Mouse (Mus musculus) brain, embryonic 14.5 days (tissue): ENCODE measurements around the gene Rhbdd1. TPM values are rescaled to one million over a fixed set of nuclear protein-coding genes. Genes with fewer than 3 reads are reported as not detected.
A peak's percentile ranks its signal among the peaks of the same experiment; 100 is the strongest.

Source experiments
- DNase-seq: peaks from one replicate; pipeline ENCODE4 v3.0.0-alpha.2; 2011; ENCODE audit warnings: low read depth
- CTCF ChIP-seq: fragments of 200-500 bp; IDR thresholded peaks from 2 replicates; pipeline ENCODE4 v1.5.1; 2012; ENCODE audit warnings: inconsistent platforms, mild to moderate bottlenecking, moderate library complexity, borderline replicate concordance; ENCODE audit not compliant: insufficient read depth, insufficient read length; ENCODE audit errors: extremely low read depth
- POLR2A ChIP-seq: fragments of 200-500 bp; IDR thresholded peaks from 2 replicates; pipeline ENCODE4 v1.6.1; 2012; ENCODE audit warnings: mild to moderate bottlenecking, inconsistent platforms, borderline replicate concordance; ENCODE audit not compliant: poor library complexity, insufficient read depth, insufficient read length, severe bottlenecking; ENCODE audit errors: extremely low read depth
- polyA plus RNA-seq: library from polyadenylated mRNA; depleted of rRNA; stranded (reverse); fragments of >200 nt; gene quantifications from 2 replicates; pipeline ENCODE4 v1.2.3, GENCODE M21; 2012

The Rhbdd1 gene
- polyA plus RNA-seq, 1 experiment = 4.5 TPM

GRCm38 (mm10) chr1:82353089-82353488 is 36.8 kb downstream of the Rhbdd1 start:
- DNase-seq = no peak
- TF ChIP-seq CTCF (no peak), POLR2A (no peak)

DNA sequence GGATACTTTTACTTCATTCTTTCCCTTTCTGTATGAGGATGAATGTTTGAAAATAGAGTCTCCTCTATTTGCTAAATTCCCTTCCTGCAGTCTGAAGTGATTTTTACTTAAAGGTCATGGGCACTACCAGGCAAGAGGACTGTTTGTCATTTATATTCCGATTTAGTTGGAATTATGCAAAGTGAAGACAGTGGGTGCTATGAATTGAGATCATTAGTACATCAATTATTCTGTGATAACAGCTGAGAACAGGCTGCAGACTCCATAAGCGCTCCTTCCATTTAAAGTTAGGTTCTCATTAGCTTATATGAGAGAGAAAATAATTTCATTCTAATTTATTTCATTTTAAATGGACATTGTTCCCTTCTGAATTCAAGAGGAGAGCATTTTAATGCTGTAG is 37.5 kb downstream of the Rhbdd1 start:
- peak; percentile 62 for DNase-seq
- TF ChIP-seq POLR2A (no peak), CTCF (no peak)

GRCm38 (mm10) chr1:82358871-82359647 is 42.8 kb downstream of the Rhbdd1 start:
- peak; percentile 67 for DNase-seq
- no peak for TF ChIP-seq POLR2A
- TF ChIP-seq CTCF = no peak

- no peak for TF ChIP-seq POLR2A
- TF ChIP-seq CTCF = no peak
Observed at GRCm38 (mm10) chr1:82359648-82360026, 43.4 kb downstream of the Rhbdd1 start.

GRCm38 (mm10) chr1:82361240-82361639 is 45.0 kb downstream of the Rhbdd1 start:
- TF ChIP-seq POLR2A (no peak), CTCF (no peak)
- DNase-seq = no peak

More at GRCm38 (mm10) chr1:82359648-82360026, 43.4 kb downstream of the Rhbdd1 start:
- no peak for DNase-seq

GRCm38 (mm10) chr1:82362165-82362564 is 45.9 kb downstream of the Rhbdd1 start:
- no peak for DNase-seq
- TF ChIP-seq POLR2A (no peak), CTCF (no peak)

GRCm38 (mm10) chr1:82364047-82364446 is 47.8 kb downstream of the Rhbdd1 start:
- no peak for DNase-seq
- no peak for TF ChIP-seq POLR2A
- TF ChIP-seq CTCF = no peak

GRCm38 (mm10) chr1:82364468-82364867 is 48.2 kb downstream of the Rhbdd1 start:
- TF ChIP-seq POLR2A (no peak), CTCF (no peak)
- DNase-seq = peak; percentile 45

DNA sequence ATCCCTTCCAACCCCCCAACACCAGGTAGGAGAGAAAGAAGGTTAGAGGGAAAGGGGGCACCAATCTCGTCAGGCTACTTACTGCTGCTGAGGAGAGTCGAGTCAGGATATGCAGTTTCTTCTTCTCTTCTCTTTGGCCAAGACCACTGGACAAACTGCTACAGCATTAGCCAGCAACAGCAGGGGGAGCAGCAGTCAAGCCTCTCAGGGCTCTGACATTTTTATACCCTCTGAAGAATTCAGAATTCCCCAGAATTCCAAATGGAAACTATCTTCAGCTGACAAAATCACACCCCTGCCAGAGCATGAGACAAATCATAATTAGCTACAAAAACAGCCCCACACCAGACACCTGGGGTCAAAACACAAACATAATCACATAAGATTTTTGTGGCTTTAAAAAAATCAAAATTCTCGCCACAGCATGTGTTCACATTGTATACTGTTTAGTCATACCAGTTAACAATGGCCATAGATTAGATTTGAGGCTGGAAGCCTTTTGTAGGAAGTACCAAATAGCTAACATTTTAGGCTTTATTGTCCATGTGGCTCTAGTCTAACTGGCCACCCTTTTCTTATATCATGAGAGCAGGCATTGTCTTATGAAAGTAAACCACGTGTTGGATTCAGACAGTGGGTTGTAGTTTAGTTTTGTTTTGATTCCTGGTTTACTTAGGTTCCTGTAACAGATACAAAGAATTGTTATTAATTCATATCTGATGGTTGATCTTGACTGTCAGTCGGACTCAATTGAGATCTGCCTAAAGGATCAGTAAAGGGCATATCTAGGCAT is 55.6 kb downstream of the Rhbdd1 start:
- no peak for TF ChIP-seq CTCF
- no peak for TF ChIP-seq POLR2A
- DNase-seq = no peak

DNA sequence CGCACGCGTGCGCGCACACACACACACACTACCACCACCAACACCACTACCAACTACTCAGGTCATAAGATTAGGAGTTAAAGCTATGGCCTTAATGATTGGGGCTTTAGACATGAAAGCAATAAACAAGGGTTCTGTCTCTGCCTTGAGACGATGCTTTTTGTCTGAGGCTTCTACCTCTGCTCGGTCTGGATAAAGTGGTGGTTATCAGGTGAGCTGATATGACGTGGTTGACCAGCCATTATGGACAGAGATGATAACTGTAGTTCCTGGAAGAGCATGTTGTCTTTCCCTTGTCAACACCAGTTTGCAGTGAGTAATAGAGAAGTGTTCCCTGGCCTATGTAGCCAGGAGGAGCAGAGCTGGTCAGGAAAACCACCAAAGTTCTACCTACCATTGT is 57.7 kb downstream of the Rhbdd1 start:
- TF ChIP-seq POLR2A (no peak), CTCF (no peak)
- DNase-seq = no peak

GRCm38 (mm10) chr1:82374831-82375358 is 58.6 kb downstream of the Rhbdd1 start:
- no peak for DNase-seq
- TF ChIP-seq CTCF (no peak), POLR2A (no peak)

DNA sequence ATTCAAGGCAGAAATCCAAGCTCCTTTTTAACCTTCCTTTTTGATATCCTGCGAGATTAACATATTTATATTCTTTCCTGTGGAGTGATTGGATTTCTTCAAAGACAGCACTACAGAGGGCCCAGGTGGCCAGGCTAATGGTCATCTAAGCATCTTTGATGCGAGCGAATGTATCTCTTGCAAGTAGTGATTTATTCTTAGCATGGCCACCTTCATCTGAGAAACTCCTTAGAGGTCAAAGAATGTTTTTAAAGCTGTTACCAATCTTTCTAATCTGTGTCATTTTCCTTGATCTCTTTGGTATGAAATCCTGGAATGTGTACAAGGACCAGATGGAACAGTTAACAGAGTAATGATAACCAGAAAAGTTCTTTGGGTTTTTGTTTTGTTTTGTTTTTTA is 59.2 kb downstream of the Rhbdd1 start:
- TF ChIP-seq CTCF = no peak
- DNase-seq = no peak

GRCm38 (mm10) chr1:82381946-82382345 is 65.7 kb downstream of the Rhbdd1 start:
- TF ChIP-seq CTCF (peak; percentile 46; the same call in 1 of the 2 replicates), POLR2A (no peak)
- peak; percentile 55 for DNase-seq
